Comparison of ENCODE assay signal across 8 mouse cellular contexts in genomic region chr7:70353151-70353550, GRCm38 (mm10). TPM values are rescaled to one million over a fixed set of nuclear protein-coding genes. Genes with fewer than 3 reads are reported as not detected.
A peak's percentile ranks its signal among the peaks of the same experiment; 100 is the strongest.
DNase-seq lines count a peak whose midpoint lies in the region; ATAC-seq and TF ChIP-seq lines count a peak whose summit lies in the region.

No protein-coding gene starts in this region.

- intact Hi-C loops in gastrocnemius, adult 2 months (cut with DNase I): no loop called here
- intact Hi-C loops in gastrocnemius, postnatal 36 days (cut with DNase I): no loop called here

- ATAC-seq in hindbrain, postnatal 0 days: no peak

- no peak for TF ChIP-seq CTCF in gastrocnemius, adult 2 months (IDR thresholded peaks at IDR 0.05)
- TF ChIP-seq CTCF in hindbrain, postnatal 0 days (IDR thresholded peaks at IDR 0.05; ENCODE audit: low read depth): no peak

- H3K36me3 ChIP-seq in embryonic facial prominence, embryonic 10.5 days (replicated peaks): peaks cover 52% of the 10 kb centered on the region
- H3K36me3 ChIP-seq in hindbrain, postnatal 0 days (ENCODE audit: insufficient read depth, low read length): no peaks in the 10 kb centered on the region
- H3K36me3 ChIP-seq in midbrain, embryonic 10.5 days: peaks cover 41% of the 10 kb centered on the region

- peak overlapping the region; percentile 94 for H3K4me3 ChIP-seq in gastrocnemius, adult 2 months
- H3K4me3 ChIP-seq in embryonic facial prominence, embryonic 10.5 days: peak overlapping the region; percentile 95
- H3K4me3 ChIP-seq in hindbrain, postnatal 0 days (ENCODE audit: low read length): peak overlapping the region; percentile 64
- H3K4me3 ChIP-seq in midbrain, embryonic 10.5 days: peak overlapping the region; percentile 89

- no peaks in the 10 kb centered on the region for H3K9me3 ChIP-seq in embryonic facial prominence, embryonic 10.5 days
- no peaks in the 10 kb centered on the region for H3K9me3 ChIP-seq in hindbrain, postnatal 0 days (ENCODE audit: low read length)
- H3K9me3 ChIP-seq in midbrain, embryonic 10.5 days (replicated peaks): no peaks in the 10 kb centered on the region

- H3K9ac ChIP-seq in hindbrain, postnatal 0 days (replicated peaks; ENCODE audit: low read length): peak overlapping the region; percentile 33; the same call in 1 of the 2 replicates

- H3K4me2 ChIP-seq in hindbrain, postnatal 0 days (ENCODE audit: low read depth, low read length): peak overlapping the region; percentile 68

- H3K27me3 ChIP-seq in embryonic facial prominence, embryonic 10.5 days (replicated peaks; ENCODE audit: low read depth, poor library complexity, severe bottlenecking): peaks cover 46% of the 10 kb centered on the region
- H3K27me3 ChIP-seq in hindbrain, postnatal 0 days (ENCODE audit: insufficient read depth, low read length): peaks cover 16% of the 10 kb centered on the region; the same call in 1 of the 2 replicates
- H3K27me3 ChIP-seq in midbrain, embryonic 10.5 days (ENCODE audit: low read depth, poor library complexity, severe bottlenecking): peaks cover 84% of the 10 kb centered on the region

- WGBS in embryonic facial prominence, embryonic 10.5 days: 7% methylated on average over 4 of the region's 4 CpGs
- WGBS in hindbrain, postnatal 0 days: 20% methylated on average over 4 of the region's 4 CpGs
- WGBS in midbrain, embryonic 10.5 days: 1% methylated on average over 4 of the region's 4 CpGs

- peak overlapping the region; percentile 78 for H3K27ac ChIP-seq in gastrocnemius, adult 2 months
- H3K27ac ChIP-seq in embryonic facial prominence, embryonic 10.5 days (replicated peaks): peak overlapping the region; percentile 99
- H3K27ac ChIP-seq in hindbrain, postnatal 0 days: peak overlapping the region; percentile 92; the same call in 1 of the 2 replicates
- peak overlapping the region; percentile 99 for H3K27ac ChIP-seq in midbrain, embryonic 10.5 days (replicated peaks)

- DNase-seq in gastrocnemius, adult 2 months: no peak
- no peak for DNase-seq in gastrocnemius, postnatal 36 days
- DNase-seq in embryonic facial prominence, embryonic 10.5 days (ENCODE audit: low spot score): peak; percentile 26
- DNase-seq in hindbrain, postnatal 0 days (ENCODE audit: low spot score): peak; percentile 15
- DNase-seq in midbrain, embryonic 10.5 days (ENCODE audit: low spot score): no peak
- DNase-seq in left cerebral cortex, adult 9 months (ENCODE audit: low spot score in 2 of 2): no peak
- no peak for DNase-seq in thymus, postnatal 4 days
- DNase-seq in cerebellum, adult 9-10 months: no peak

- peaks cover 83% of the 10 kb centered on the region for H3K4me1 ChIP-seq in embryonic facial prominence, embryonic 10.5 days
- no peaks in the 10 kb centered on the region; the same call in 1 of the 2 replicates for H3K4me1 ChIP-seq in hindbrain, postnatal 0 days (ENCODE audit: insufficient read depth, low read length)
- H3K4me1 ChIP-seq in midbrain, embryonic 10.5 days: peaks cover 85% of the 10 kb centered on the region

RNA-seq across cellular contexts. Expression of gene Nr2f2, which starts 13.4 kb away (rescaled TPM):
- 10 to 100 TPM; 15.8 to 16.2 TPM for total RNA-seq in gastrocnemius, adult 2 months (2021)
- 10 to 100 TPM; 12.7 to 19.4 TPM for total RNA-seq in gastrocnemius, postnatal 36 days (2021)
- 89.7 and 99.8 TPM in 2 replicates for polyA plus RNA-seq in embryonic facial prominence, embryonic 10.5 days (2016; fragmentation: Nextera tagmentation; extraction: Ambion mirVana)
- total RNA-seq in hindbrain, postnatal 0 days (2014; rRNA removed): 33.2 and 43.1 TPM in 2 replicates
- polyA plus RNA-seq in hindbrain, postnatal 0 days (2015; fragmentation: Nextera tagmentation; extraction: Ambion mirVana): 74.2 and 75.4 TPM in 2 replicates
- 86.8 and 89.2 TPM in 2 replicates for polyA plus RNA-seq in midbrain, embryonic 10.5 days (2016; fragmentation: Nextera tagmentation; extraction: Ambion mirVana)

Comparison
In these comparisons a context has a peak if more than half of its experiments do, and no peak if none do; other contexts are left out.
1. DNase-seq: peak in embryonic facial prominence, embryonic 10.5 days (single experiment) and hindbrain, postnatal 0 days (single experiment); none in gastrocnemius, adult 2 months (single experiment), gastrocnemius, postnatal 36 days (0 of 2), midbrain, embryonic 10.5 days (single experiment), left cerebral cortex, adult 9 months (0 of 2), thymus, postnatal 4 days (single experiment) and cerebellum, adult 9-10 months (single experiment).
2. Peak in every context shown above with its lines, with median percentiles within 50 percentile points of each other: H3K27ac ChIP-seq and H3K4me3 ChIP-seq.